Mouse (Mus musculus) frontal cortex, postnatal 14 days (tissue): ENCODE measurements at regions not wholly inside any gene's neighbourhood (a gene's known extent, or its start where the extent isn't known, plus 50 kb on each side); places are given as distances from the start of the nearest gene placed in this dataset.
A peak's percentile ranks its signal among the peaks of the same experiment; 100 is the strongest.
"Not testable (repeated sequence)": the region's sequence is repeated elsewhere in the genome, so short reads cannot be mapped to it uniquely, and the experiment has no call there.

Experiments used
- DNase-seq, 2 experiments: peaks; one replicate each; pipeline ENCODE4 v3.0.0; 2022; ENCODE audit warnings: low spot score in 2 of 2

DNA sequence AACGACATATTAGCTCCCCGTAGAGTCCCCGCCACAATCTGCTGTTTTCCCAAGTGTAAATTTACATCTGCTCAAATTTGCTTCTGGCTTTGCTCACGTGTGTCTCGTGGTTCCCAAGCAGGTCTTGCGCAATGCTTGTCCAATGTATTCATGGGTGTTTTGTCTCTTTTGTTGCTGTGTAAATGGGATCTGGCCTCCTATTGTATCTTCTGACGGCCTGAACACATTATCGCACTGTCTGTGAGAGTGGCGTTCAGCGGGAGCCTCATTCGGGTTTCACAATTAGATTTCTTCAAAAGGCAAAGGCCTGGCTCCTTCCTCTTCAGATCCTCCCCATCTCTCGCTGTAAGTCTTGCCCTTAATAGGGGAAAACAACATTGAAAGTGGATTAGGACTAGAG is 274.5 kb downstream of the Fam19a5 start:
- DNase-seq: no peak

DNA sequence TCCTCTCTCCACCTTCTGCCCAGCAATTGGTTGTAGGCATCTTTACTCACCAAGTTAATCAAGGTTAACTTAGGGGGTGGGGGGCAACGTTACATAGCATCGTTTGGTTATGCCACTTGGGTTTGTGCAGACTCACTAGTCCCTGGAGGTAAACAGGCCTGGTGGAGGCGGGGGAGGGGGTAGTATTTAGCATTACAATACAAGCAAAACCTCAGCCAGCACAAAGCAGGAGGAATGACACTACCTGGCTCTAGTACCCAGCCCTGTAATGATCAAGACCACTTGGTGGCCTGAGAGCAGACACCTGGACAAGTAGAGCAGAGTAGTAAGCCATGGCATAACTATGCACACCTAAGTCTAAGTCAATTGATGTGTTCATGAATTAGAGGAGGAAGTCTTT is 298.0 kb downstream of the Fam19a5 start:
- no peak for DNase-seq

DNA sequence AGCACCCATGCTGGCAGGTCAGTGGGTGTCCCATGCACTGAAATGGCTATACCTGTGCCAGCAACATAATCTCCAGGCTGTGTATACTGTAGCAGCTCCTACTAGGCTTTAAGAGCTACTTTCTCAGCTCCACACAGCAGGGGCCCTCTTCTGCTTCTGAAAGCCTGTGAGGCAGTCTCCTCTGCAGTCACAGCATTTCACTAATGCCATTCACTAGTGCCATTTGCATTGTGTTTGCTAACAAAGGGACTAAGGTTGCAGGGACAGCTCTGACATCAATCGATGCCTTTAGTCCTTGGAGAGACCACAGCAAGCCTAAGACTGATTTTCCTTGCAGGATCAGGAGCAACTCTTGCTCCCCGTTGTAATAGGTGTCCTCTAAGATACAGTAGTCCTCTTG is 315.0 kb downstream of the Fam19a5 start:
- DNase-seq: no peak

DNA sequence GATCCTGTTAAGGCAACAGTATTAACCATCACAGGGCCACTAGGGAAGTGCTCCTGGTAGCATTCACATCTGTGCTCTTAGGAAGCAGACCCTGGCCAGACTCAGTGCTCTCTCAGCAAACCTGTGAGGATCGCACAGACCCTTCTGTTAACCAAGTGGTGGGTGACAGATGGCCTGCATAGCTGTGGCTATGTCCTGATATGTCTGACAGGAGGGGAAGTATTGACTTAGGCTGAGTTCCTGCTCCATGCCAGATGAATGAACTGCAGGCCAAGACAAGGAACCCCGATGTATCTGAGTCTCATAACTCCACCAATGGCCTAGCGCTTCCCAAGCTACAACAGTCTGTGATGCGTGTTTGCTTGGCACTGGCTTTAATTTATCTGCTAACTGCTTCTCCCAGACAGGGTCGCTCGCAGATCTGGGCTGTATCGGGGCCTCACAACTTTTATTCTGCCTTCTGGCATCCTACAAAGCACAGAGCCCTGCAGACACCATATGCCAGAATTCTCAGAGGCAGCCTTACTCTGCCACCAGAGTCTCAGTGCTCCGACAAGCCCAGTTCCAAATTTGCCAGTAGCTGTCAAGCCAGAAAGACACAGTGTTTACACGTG is 332.3 kb downstream of the Fam19a5 start:
- no peak for DNase-seq

DNA sequence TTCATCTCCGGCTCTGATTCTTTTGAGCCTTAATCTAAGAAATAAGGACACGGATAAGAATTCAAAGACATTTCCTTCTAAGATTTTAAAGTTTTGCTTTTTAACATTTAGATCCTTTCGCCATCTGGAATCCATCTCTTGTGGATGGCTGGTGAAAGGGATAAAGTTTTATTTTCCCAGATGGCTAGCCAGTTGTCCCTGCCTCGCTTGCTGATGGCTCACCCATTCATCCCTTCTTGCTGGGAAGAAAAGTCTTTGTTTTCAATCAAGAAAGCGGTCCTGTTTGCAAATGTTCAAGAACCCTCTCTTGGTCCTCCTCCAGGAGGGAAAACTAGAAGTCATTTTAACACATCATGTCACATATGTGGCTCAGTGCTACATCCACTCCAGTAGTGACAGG is 346.8 kb downstream of the Fam19a5 start:
- DNase-seq: no peak

DNA sequence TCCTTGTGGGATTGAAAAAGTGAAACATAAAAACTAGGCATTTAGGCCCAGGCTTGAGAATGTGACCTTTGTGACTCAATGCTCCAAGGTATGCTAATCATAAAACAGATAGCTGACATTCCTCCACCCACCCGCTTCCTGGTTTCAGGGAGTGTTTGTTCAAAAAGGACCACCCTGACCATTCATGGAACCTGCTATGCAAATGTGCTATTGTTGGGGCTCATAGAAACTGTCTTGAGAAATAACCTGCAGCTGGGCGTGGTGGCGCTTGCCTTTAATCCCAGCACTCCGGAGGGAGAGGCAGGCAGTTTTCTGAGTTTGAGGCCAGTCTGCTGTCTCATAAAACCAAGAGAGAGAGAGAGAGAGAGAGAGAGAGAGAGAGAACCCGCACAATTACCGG is 350.8 kb downstream of the Fam19a5 start:
- DNase-seq: not testable (repeated sequence)

DNA sequence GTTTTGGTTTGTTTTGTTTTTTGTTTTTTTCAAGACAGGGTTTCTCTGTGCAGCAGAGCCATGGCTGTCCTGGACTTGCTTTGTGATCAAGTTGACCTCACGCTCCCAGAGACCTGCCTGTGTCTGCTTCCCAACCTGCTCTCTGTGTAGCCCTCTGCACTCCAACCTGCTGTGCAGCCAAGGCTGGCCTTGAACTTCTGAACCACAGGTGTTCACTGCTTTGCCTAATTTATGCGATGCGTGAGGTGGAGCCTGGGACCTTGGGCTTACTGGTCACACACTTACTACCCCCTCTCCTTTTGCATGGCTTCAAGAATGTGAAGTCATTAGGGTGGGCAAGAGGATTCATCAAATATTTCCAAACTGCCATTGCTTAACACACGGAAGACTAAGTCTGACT is 354.6 kb downstream of the Fam19a5 start:
- no peak for DNase-seq

DNA sequence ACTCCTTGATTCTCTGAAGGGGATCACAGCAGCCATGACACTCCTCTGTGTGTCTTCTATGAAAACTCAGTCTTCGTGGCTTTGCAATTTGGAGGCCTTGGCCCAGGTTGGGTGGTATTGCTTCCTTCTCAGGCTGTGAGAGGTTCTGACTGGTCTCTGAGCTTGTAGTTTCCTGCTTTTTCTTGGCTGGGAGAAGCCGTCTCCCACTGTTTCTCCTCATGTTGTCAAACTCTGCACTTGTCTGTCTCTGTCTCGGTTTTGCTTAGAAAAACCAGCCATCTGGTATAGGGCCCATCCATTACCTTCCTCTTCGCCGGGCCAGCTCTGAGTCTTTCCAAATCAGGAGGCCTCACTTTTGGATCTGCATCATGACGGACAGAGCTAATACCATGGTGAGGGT is 360.3 kb downstream of the Fam19a5 start:
- no peak for DNase-seq

DNA sequence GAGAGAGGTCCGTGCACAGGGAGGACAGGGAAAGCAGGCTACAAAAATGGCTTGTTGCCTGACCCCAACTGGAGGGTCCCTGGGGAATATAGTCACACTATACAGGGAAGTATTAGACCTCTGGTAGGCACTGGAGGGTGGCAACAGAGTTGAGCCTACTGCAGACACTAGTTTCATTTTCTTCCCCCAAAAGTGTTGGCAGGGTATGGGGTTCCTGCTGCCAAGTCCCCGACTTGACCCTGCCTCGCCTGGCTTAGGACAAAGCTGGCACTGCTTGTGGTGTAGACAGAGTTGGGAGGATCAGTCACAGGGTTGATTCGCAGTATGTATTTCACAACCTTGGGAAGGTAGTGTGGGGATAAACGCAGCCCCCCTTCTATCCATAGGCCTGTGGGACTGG is 362.2 kb downstream of the Fam19a5 start:
- no peak for DNase-seq

DNA sequence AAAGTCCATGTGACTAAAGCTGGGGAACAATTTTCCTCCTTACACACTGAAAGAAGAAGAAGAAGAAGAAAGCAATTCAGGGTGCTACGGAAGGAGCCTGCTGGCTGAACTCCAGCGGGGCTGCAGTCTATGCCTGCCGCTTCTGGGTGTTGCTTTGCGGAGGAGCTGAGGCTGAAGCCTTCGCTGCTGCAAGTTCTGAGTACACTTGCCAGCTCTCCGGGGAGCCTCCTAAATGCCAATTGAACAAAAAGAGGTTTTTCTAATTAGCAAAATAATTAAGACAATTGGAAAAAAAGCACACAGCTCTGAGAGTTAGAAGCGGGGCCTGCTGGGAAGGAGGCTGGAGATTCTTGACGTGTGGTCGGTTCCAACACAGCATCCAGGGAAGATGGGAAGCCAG is 378.0 kb downstream of the Fam19a5 start:
- no peak for DNase-seq

DNA sequence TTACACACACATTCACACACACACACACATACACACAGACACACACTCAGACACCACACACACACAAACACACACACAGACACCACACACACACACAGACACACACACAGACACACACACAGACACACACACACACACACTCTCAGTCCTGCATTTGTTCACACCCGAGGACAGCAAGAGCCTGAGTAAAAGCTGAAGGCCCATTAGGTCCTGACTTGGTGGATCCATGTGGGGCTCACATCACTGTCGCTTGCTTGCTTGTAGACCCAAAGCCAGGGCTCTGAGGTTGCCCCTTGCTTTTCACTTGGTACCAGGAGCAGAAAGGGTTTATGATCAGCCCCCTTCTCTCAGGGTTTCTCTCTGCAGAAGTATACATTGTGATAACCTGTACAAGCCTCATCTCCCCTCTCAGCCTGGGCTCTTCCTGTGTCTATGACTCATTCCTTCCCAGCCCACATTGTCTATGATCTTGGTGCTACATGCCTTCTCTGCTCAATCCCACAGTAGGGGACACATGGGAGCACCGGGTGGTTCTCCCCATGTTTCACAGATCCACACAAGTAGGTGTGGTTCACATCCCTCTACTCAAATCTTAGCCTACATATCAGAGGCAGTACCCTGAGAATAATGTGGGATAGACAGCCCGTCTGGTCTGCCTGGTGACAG is 378.8 kb downstream of the Fam19a5 start:
- no peak for DNase-seq

DNA sequence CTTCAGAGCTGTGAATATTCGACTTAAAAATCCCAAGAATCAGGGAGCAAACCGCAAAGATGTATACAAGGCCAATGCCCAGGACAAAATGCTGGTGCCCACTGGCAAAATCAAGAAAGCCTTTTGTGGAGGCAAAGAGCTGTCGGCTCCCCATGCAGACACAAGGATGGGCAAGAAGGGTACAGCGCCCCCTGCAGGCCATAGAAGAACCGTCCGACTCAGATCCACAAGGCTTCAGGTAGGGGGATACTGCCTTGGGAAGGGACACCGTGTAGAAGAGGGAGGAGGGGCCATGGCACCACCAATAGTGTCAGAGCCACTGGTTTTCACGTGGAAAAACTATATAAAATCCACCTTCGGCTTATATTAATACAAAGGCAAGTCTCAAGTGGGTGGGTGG is 379.8 kb downstream of the Fam19a5 start:
- no peak for DNase-seq

DNA sequence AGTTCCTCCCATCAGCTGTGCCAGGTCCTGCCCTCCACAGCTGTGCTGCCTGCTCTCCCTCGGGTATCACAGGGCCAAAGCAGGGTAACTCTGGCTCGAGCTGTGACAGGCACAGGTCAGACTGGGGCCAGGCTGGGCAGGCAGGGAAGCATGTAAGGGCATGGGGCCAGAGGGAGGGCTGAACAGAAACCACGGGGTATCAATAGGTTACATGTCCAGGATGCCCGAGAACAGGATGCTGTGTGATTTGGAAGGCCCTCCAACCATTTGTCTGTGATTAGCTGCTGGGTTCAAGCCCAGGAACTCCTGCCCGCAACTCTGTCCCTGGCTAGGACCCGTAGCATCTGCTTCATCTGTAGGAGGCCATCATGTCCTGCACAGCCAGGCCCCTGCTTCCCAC is 391.9 kb downstream of the Fam19a5 start:
- no peak for DNase-seq

DNA sequence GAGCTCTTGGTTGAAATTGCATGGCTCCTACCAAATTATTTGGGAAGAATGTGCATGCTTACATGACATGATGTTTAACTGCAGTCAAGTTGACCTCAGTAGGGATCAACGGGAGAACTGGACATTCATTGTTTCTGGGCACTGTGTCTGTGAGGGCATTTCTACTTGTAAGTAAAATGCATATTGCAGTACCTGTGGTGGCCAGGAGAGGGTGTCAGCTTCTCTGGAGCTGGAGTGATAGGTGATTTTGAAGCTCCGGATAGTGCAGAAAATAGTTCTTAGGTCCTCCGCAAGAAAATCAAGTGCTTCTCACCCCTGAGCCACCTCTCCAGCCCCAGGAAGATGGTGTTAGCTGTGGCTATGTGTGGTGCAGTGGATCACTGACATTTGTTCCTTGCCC is 396.7 kb downstream of the Fam19a5 start:
- DNase-seq: peak in 1 of 2 experiments; percentile 50

DNA sequence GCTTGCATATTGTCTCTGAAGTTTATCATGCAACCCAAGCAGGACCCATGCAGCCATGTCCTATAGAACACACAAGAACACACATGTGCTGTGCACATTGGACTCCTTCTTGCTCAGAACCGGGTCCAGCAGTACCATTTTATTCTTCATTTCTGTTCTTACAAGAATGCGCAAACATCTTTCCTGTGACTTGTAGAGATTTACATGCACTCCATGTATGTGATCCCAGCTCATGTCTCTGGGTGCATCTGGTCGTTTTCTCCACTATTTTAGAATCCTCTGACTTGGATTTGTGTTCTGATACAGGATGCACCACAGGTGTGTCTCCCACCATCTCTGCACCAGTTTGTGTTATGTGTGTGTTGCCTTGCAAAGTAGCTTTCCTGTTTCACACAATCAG is 408.4 kb downstream of the Fam19a5 start:
- DNase-seq: no peak

DNA sequence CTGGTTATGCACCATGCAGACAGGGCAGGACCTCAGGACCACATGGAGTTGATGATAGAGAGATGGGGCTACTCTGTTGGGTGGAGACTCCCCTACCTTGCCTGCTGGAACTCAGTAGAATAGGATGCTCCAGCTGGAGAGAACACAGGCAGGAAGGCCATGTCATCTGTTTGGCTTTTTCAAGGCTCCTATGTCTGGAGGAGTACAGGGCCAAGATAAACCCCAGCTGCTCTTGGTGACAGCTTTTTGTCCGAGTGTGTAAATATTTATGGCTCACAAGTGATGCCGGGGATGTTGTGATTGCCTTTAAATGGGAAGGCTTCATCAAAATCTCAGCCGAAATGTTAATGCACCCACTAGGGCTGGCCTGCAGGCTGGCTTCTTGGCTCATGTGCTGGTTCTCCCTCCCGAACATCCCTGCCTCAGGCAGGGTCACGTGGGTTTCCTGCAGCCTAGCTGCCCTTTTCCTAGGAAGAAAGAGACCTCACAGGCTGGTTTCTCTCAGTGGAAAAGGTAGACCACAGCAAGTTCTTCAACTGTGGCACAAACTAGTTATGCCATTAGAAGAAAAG is 411.7 kb downstream of the Fam19a5 start:
- DNase-seq: no peak

DNA sequence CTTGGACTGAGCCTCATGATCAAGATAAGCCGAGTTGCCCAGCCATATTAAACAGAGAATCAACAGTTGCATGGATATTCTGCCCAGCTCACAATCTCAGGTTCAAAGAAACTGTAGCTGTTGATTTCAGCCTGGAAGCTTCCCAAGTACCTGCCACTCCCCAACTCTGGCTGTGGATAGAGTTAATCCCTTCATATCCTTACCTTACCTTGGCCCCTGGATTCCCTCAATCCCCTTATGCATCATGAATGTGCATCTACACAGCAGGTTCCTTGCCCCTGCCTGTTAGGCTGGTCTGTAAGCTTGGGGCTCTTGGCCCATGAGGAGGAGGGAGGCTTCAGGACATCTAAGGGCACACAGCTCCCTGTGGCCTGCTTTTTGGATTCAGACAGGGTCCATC is 414.8 kb downstream of the Fam19a5 start:
- no peak for DNase-seq

DNA sequence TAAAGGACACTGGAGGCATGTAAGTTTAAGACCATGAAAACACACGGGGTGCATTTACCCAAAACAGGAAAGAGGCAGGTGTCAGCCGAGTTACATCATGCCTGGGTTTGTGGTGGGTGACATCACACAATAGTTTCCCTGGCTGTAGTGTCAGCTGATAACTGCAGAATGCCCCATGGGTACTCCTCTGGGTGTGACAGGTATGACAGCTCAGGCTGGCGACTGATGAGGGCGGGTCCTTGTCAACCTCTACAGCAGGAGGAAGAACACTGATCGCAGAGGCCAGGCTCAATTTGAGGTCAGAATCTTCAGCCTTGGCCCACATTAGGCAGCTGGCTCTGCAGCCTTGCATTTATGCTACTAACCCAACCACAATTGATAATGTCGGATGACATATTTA is 428.5 kb downstream of the Fam19a5 start:
- no peak for DNase-seq

DNA sequence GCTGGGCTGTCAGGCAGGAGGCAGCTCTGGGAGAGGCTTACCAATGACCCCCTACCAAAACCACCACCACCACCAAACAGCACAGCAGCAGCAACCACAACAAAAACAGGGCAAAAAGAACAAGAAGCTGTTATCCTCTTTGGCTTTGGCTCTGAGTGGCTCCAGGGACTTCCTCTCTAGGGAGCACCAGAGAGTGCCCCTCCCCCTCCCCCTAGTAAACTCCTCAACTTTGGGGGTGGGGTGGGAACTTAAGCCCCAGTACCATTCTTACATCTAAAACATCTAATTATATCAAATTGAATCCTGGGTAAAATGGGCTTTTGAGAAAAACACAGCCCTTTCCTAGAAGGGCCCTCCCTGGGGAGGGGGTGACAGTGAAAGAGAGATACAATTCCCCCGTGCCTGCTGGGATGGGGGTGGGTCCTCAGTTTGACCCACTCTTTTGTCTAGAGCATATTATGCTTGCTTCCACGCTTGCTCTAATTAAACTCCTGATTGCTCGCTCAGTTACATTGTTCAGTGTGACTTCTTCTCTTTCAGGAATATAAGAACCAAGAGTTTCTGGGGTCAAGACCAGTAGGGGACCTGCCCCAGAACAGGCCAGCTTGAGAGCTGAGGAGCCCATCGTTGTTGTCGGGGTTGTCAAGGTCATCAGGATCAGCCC is 443.4 kb downstream of the Fam19a5 start:
- no peak for DNase-seq

DNA sequence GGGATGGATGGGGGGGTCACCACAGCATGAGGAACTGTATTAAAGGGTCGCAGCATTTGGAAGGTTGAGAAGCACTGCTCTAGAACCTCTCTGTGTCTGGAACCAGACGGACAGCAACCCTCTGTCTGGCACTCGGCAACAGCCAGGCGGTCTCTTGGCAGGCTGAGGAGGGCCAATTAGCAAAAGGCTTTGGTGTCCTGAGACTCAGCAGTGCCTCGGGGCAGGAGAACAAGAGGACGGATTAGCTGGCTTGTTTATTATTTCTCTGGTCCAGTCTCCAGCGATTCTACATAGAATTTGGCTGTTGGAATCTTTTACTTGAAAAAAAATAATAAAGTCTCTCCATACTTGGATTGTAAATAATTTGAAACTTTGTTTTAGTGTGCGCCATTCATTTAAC is 450.4 kb downstream of the Fam19a5 start:
- DNase-seq: no peak

DNA sequence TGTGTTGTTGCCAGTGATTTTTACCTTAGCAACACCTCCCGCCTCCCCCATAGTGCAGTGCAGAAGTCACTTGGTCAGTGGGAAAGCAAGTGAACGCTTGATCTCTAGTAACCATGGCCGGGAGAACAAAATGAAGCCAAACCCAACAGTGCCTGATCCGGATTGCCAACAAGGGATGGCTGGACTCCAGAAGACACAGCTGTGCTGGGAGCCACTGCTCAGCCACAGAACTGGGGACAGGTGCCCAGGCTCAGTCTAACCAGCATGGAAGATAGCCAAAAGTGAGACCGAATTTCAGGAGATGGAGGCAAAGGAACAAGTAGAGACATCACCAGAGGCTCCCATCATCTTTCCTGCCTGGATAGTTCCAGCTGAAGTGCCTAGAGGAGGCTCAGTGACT is 473.0 kb downstream of the Fam19a5 start:
- no peak for DNase-seq

DNA sequence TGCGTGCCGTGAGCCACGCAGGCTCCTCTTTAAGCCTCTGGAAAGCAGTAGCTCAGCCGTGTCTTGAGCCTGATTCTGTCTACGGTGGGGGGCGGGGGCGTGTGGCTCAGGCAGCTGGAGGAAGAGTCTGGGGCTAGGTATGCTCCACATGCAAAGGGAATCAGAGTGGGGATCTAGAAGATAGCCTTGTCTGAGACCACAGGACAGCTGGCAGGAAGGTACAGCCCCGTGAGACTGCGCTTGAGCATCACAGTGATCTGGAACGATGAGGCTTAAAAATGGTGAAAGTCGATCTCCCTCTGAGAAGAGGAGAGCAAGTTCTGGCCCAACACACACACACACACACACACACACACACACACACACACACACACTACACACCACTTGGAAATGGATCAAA is 488.7 kb downstream of the Fam19a5 start:
- no peak for DNase-seq

DNA sequence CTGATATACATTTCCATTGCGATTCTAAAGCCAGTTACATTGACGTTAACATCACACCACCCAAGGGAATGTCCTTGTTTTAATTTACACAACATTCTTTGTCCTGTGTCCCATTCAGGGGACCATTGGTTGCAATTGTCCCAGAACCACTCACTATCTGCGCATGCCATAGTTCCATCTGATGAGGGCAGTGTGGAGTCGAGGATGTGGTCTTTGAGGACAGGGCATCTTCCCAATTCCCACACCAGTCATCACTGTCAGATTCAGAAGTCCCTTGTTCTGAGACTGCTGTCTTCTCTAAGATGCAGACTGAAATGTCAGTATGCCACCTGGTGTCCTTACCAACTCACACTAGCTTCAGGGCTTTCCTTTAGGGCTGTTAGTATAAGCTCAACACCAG is 489.6 kb downstream of the Fam19a5 start:
- no peak for DNase-seq
